Mouse (Mus musculus) heart, postnatal 0 days (tissue): ENCODE measurements around the gene Snx13. TPM values are rescaled to one million over a fixed set of nuclear protein-coding genes. Genes with fewer than 3 reads are reported as not detected.

Source experiments
- ATAC-seq: fragments of 200-750 bp; cut with Nextera tagmentation; 2 replicates; pipeline ENCODE4 v1.8.0; 2017; ENCODE audit warnings: low read depth, moderate number of reproducible peaks, moderate library complexity; ENCODE audit not compliant: insufficient read depth
- DNase-seq: peaks from one replicate; pipeline ENCODE4 v3.0.0-alpha.2; 2016; ENCODE audit warnings: low spot score
- H3K27ac ChIP-seq: fragments of 300-500 bp; sonication (generic); 2 replicates; pipeline ENCODE4 v1.5.1; 2014; ENCODE audit warnings: low read depth, mild to moderate bottlenecking
- H3K27me3 ChIP-seq: fragments of 300-500 bp; sonication (generic); 2 replicates; pipeline ENCODE4 v1.6.1; 2014; ENCODE audit warnings: low read length, mixed read lengths; ENCODE audit not compliant: control insufficient read depth, insufficient read depth
- H3K36me3 ChIP-seq: fragments of 300-500 bp; sonication (generic); replicated peaks from 2 replicates; pipeline ENCODE4 v1.6.1; 2014; ENCODE audit warnings: low read length, mixed read lengths; ENCODE audit not compliant: control insufficient read depth, insufficient read depth
- H3K4me1 ChIP-seq: fragments of 300-500 bp; sonication (generic); 2 replicates; pipeline ENCODE4 v1.6.1; 2014; ENCODE audit warnings: antibody characterized with exemption; ENCODE audit not compliant: control insufficient read depth, insufficient read depth
- H3K4me2 ChIP-seq: fragments of 300-500 bp; sonication (generic); 2 replicates; pipeline ENCODE4 v1.6.1; 2014; ENCODE audit warnings: low read depth, mild to moderate bottlenecking, low read length, moderate library complexity
- H3K4me3 ChIP-seq: fragments of 300-500 bp; sonication (generic); 2 replicates; pipeline ENCODE4 v1.5.1; 2014; ENCODE audit warnings: low read depth, low read length
- H3K9ac ChIP-seq: fragments of 300-500 bp; sonication (generic); replicated peaks from 2 replicates; pipeline ENCODE4 v1.6.1; 2014; ENCODE audit warnings: low read depth, low read length, mixed read lengths
- H3K9me3 ChIP-seq: fragments of 300-500 bp; sonication (generic); replicated peaks from 2 replicates; pipeline ENCODE4 v1.6.1; 2016; ENCODE audit warnings: low read length; ENCODE audit not compliant: control insufficient read depth
- CTCF ChIP-seq: IDR thresholded peaks from 2 replicates; pipeline ENCODE4 v1.5.1; 2016; ENCODE audit warnings: antibody characterized with exemption, control low read depth, low read depth
- EP300 ChIP-seq: IDR thresholded peaks from 2 replicates; pipeline ENCODE4 v1.6.1; 2016; ENCODE audit warnings: antibody characterized with exemption, low read depth
- WGBS: fragments of 180-500 bp; shearing (Covaris S2); extraction: QIAGEN DNeasy Blood & Tissue Kit; methylation state at CpG from one replicate; pipeline ENCODE4 v1.1.7; 2014; 5-methylcytosine and 5-hydroxymethylcytosine counted together
- microRNA counts: library from miRNA; unstranded; fragments of <30 nt; microRNA quantifications from one replicate; lab custom pipeline; 2015
- microRNA-seq: library from miRNA; unstranded; fragments of <30 nt; microRNA quantifications from one replicate; pipeline ENCODE4, GENCODE M21; 2016
- polyA plus RNA-seq: library from polyadenylated mRNA; unstranded; fragments of >200 nt; fragmentation: Nextera tagmentation; extraction: Ambion mirVana; gene quantifications from 2 replicates; pipeline ENCODE4 v1.2.1, GENCODE M21; 2015
- total RNA-seq: library from RNA; depleted of rRNA; stranded (reverse); fragments of >200 nt; gene quantifications from 2 replicates; pipeline ENCODE4 v1.2.3, GENCODE M21; 2014; ENCODE audit warnings: low replicate concordance; rRNA removed

Snx13 gene
- total and polyA plus RNA-seq, 2 experiments from 2014 or later = 22.8 to 35.1 TPM

DNA sequence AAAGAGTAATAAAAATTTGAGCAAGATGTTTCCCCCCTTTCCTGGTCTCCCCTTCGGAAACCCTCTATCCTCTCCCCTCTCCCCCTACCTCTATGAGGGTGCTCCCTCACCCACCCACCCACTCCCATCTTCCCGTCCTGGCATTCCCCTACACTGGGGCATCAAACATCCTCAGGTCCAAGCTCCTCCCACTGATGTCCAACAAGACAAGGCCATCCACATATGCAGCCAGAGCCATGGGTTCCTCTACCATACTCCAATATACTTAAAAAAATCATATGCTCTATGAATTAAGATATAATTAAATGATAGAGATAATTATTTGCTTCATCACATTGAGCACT lies 145.4 kb downstream of the Snx13 start:
- no peak overlapping the region for H3K27ac ChIP-seq
- ATAC-seq (no peak), DNase-seq (no peak)
- H3K4me2 ChIP-seq = peak overlapping the region; percentile 36
- H3K9ac ChIP-seq = no peak overlapping the region
- TF ChIP-seq EP300 (no peak), CTCF (no peak)
- no peaks in the 10 kb centered on the region for H3K27me3 ChIP-seq
- 18% methylated on average over 2 of the region's 2 CpGs for whole genome bisulfite sequencing
- H3K4me3 ChIP-seq = peak overlapping the region; percentile 20; the same call in 1 of the 2 replicates
- 0 out of 2 replicates have a peak, but pooled peaks cover 3% of the 10 kb centered on the region for H3K4me1 ChIP-seq
- H3K9me3 ChIP-seq = no peaks in the 10 kb centered on the region
- H3K36me3 ChIP-seq = no peaks in the 10 kb centered on the region

MicroRNAs encoded within 50 kb of the gene (microRNA counts, 519-probe panel; counts per million panel counts)
- not detected for microRNA mmu-miR-680 (lab: Ali Mortazavi, UCI)

Small RNA genes within 50 kb of the gene (microRNA-seq; reads per million reads assigned to microRNA genes)
- gene Mir680-3 = not detected

Other genes starting within 250 kb of the Snx13 start
- 15.7 and 18.3 TPM in 2 replicates for gene Hdac9, start 130.1 kb upstream of the Snx13 start, total RNA-seq
- gene Hdac9, start 130.1 kb upstream of the Snx13 start, polyA plus RNA-seq = 15.6 and 20.2 TPM in 2 replicates
- not detected in 2 replicates for gene Prps1l1, start 62.4 kb upstream of the Snx13 start, total RNA-seq
- not detected in 2 replicates for gene Prps1l1, start 62.4 kb upstream of the Snx13 start, polyA plus RNA-seq